Mouse (Mus musculus): Measurements from ENCODE around the gene Sdhaf3.

Gene Sdhaf3

DNA sequence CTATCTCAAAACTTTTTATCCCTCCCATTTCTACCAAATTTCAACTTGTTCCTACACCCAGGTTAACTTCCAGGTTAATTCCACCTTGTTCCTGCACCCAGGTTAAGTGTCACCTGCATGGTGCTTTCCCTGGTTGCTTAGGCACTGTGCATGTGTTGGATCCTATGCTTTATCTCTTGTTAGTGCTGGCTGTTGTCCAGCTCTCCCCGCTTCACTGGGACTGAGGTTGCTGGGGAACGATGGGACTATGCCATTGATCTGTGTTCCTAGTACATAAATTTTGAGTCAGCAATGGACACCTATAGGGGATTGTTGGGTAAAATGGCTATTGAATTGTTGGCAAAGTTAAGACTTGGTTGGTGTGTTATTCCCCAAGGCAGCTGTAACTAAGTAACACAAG is 113.7 kb downstream of the Sdhaf3 start:
- DNase-seq = no peak

DNA sequence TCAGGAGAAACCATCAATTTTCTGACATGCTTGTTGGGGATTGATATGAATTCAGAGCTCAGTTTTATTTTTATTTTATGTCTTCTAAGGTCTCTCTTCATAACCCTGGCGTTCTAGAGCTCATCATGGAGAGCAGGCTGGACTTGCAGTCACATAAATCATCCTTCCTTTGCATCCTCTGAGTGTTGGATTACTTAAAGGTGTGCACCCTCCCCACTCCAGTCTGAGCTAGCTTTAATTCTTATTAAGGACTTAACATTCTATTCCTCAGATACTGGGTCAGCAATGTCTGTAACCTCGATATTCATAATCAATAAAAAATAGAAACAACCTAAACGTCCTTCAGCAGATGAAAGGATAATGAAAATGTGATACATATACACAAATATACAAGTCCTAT is 126.2 kb downstream of the Sdhaf3 start:
- DNase-seq = no peak

DNA sequence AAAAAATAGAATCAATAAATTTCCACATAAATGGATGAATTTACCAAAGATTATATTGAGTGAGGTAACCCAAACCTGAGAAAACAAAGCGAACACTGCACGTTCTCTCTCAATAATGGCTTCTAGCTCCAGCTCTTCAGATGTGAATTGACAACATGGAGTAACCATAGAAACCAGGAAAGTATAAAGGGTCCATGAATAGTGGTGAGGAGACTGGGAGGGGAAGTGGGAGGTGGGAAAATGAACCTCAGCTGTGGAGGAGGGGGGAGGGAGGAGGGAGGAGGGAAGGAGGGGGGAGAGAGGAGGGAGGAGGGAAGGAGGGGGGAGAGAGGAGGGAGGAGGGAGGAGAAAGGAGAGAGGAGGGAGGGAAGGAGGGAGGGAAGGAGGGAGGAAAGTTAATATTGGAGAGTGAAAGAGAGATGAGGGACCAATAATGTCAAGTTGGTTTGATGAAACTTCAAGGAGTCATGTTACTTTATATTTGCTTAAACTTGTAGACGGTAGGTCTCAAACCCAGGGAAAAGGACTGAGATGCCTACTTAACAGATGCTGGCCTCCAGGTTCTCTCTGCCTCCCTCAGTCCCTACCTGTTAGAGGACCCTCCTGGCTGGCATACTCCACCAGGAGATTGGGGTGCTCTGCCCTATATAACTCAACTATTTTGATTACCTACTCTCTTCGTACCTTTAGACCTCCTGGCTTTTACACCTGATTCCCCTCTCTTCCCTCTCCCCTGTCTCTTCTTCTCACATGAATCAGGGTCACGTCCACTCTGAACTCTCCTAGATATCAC is 126.9 kb downstream of the Sdhaf3 start:
- no peak for DNase-seq

DNA sequence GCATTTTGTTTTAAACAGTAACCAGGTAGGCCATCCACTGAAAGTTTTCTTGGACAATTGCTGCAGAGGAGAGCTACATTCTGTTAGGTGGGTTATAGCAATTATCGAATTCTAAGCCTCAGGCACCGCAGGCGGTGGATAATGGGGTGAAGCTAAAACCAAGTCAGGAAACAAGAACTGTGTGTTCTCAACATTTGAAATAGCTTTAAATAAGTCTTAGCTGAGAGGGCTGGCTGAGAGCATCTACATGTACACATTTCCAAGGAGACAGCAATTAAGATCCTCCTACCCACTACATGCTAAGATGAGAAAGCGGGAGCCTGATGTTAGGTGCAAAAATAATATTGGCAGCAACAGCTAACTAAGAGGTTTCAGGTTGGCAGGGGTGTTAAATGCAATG is 127.9 kb downstream of the Sdhaf3 start:
- DNase-seq = no peak

DNA sequence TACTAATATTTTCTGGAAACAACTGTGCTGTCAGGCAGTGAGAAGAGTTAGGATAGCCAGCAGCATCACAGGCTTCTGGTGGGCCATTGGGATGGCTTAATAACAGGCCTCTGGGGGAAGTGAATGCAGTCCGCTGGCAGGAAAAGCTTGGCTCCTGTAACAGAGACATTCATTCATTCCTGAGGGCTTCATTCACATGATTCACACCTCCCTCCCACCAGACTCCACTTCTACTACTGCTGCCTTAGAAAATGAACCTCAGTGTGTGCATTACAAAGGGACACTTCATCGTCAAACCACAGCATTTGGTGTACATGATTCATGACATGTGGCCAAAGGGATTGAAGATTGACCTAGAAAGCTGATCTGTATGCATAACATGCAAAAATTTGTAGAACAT is 128.6 kb downstream of the Sdhaf3 start:
- DNase-seq = no peak

DNA sequence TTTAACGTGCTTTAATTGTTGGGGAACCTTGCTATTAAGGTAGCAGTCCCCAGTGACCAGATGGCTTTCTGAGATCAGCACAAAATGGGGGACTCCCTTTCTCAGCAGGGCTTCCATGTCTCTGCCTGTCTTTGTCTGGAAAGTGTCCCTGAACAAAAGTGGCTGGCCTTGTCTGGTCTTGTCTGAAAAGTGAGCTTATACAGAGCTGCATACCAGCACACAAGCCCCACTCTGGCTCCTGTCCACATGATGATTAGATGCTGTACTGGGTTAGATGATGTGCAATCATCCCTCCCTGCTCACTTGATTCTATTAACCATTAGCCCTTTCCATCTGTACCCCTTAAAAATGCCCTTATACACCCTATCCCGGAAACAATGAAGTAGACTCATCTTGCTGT is 129.7 kb downstream of the Sdhaf3 start:
- no peak for DNase-seq

DNA sequence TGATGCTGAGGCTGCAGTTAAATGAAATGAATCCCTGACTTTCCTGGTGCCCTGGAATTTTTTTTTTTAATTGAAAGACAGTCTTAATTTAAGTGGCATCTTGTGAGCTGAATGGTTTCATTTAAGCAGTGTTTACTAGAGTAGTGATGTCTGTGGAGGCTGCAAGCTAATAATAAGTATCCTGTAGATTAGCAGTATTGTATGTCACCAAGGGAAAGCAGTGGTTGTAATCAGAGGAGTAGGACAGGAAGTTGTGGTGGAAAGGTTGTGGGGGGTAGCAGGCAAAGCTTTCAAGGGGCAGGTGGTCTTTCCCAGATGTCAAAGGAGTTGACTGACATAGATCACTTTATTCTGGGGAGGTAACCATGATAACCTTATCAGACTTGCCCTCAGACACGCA is 136.3 kb downstream of the Sdhaf3 start:
- no peak for DNase-seq

Data from cerebellum, postnatal 36 days (tissue).